Mouse (Mus musculus) urinary bladder, postnatal 4 days (tissue): Measurements from ENCODE around the gene Ank2.

Experiments used
- DNase-seq, 2 experiments: peaks; one replicate each; pipeline ENCODE4 v3.0.0; 2021 to 2022; ENCODE audit warnings: low spot score in 2 of 2

Gene Ank2

DNA sequence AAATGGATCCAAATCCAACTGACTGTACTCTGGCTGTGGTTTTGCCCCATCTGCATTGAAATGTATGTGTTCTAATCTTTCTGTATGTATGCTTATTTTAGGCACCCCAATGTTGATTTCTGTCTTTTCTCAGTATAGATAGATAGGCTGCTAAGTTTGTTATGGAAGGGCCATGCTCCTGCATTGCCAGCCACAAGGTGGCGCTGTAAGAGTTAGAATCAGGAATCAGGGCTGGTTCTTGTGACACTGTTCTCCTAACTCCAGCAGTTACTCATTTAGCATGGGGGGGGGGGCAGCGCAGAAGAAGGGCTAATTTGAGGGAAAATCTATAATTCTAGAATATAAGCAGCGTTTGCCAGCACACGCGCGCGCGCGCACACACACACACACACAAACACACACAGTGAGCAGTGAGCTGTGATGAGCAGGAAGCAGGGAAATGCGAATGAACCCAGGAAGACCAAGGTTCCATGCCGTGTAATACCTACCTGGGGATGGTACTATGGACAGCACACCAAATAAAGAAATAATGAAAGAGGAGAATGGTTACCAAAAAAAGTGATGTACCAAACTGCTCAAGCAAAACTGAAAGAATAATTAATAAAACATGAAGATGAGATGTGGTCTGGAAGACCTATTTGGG, 520.3 kb downstream of the Ank2 start:
- peak; percentile 31 to 76 for DNase-seq

DNA sequence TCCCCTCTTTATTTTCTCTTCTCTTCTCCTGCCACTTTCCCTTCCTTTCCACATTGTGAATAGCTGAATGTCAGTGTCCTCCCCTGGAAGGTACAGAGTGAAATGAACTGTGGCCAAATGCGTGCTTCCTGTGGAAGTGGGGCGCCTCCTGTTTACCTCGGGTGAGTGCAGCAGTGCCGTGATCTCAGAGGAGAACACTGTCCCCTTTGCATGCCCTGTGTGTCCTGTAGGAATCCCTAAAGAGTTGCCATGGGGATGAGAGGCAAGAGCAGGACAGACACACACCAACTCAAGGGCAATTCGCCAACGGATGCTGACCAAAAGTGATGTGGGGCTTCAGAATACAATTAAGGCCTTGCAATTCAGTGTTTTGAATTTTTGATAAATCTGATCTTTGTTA, 521.8 kb downstream of the Ank2 start:
- no peak for DNase-seq

DNA sequence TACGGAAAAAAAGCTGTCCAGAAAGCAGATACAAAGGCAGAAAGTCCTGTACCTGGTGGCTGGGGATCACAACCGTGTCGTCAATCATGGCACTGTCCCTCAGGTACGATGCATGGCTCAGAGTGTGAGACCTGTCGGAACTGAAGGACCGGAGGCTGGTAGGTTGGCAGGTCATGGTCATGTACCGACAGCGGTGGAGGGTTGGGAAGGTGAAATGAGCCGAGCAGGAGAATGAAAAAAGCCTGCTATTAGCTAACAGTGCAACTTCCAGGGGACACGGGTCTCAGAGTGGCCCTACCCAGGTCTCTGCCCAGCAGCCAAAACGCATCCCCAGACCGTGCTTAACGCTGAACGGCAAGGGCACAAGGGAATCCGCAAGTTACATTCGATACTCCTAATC, 522.4 kb downstream of the Ank2 start:
- DNase-seq, result no peak

DNA sequence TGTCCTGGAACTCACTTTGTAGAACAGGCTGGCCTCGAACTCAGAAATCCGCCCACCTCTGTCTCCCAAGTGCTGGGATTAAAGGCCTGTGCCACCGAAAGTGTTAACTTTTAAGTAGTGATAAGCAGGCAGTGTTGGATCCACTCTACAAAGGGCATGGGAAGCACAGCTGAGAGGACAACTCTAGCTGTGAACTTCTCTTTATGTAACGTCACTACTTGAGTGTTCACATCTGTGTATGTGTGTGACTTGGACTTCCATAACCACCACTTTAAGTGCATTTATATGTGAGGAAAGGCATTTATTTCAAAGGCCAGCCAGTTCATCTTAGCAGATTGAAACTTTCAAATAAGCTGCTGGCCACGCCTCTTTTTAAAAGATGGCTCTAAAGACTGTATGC, 523.7 kb downstream of the Ank2 start:
- no peak for DNase-seq

DNA sequence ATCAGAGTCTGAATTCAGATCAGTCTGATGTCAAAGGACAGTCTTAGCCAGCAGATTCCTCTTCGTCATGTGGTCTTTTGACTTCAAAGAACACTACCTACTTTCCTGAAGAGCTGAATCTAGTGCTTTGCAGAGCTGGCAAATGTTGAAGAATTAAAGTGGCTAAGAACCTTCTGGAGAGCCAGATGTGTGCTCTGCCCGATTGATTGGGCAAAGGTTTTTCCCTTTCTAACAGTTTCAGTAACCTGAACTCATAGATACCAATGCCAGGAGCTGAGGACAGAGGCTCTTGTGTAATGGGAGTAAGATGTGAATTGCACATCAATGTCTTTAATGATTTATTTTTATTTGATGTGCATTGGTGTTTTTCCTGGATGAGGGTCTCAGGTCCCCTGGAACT, 525.6 kb downstream of the Ank2 start:
- no peak for DNase-seq

DNA sequence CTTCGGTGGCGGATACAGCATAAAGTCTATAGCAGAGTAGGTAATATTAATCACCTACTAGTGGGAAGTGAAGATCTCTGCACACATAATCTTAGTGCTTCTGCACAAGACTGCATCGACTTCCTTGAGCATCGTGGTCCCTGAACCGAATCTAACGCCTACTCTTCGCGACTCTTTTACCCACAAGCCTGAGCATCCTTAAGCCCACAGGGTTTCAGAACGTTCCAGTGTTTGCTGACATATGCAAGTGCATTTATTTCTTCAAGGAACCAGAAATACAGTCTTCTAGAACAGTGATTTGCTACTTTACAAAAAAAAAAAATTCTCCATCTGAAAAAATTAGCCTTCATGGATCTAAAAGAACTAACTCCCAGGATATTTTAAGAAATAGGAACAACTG, 527.6 kb downstream of the Ank2 start:
- no peak for DNase-seq

DNA sequence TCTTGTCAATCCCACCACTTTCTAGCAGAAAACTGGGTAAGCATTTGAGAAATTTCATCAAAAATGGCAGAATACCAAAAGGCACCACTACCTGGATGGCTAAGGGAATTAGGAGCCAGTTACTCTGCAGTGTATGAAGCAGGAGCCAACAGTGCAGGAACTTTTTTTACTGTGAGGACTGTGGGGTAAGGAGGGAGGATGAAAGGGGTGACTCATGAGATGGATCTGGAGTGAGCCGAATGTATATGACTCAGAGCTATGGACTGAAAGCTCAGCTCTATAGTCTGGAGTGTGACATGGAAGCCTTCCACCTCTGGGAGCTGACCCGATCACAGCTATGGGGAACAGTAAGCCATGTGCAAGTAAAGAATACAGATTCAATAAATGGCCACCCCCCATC, 530.4 kb downstream of the Ank2 start:
- no peak for DNase-seq

DNA sequence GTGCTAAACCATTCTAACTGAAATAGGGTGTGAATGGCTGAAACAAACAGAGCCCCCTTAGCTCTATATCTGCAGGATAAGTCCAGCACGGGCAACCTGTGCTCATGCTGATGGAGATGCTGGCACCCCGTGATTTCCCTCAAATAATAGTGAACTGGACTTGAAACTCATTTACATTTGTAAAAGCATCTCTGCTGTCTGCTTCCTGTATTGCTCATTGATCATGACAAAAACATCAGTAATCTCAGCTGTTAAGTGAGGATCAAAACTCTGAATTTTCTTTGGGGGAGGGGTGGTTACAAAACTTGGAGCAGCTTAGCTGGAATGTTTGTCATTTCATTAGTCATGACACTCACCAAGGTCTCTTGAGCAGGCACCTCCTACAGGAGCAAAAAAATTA, 533.4 kb downstream of the Ank2 start:
- no peak for DNase-seq

DNA sequence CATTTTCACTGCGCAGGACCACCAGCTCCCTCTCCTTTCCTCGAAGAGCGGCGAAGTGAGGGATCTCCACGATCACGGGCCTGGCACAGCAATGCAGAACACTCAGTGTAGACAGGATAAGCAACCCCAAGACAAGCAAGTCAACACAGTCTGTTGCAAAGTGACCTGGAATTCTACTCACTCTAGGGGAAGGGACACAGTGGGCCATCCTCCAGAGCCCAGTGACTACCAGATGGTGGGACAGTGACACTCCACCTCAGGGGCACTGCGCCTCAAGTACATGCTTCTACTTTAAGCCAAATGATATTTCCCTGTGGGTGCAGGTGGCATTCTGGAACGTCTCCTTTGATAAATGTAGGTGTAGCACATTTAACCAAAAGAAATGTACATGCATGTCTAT, 536.8 kb downstream of the Ank2 start:
- no peak for DNase-seq

DNA sequence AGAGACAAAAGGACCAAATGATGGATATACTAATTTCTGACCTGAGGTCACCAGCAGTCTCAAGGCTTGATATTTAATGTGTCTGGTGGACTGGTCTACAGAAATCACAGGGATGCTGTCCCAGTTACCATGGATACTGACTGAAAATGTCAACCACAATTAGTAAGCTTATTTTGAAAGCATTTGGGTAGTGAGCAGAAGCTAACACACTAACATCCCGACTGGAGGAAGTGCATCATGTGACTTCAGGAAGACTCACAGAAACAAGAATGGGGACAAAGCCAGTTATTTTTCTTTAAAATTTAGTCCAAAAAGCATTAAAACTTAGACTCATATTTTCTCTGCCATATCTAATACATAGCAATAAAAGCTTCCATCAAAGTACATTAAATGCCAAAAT, 546.5 kb downstream of the Ank2 start:
- no peak for DNase-seq

DNA sequence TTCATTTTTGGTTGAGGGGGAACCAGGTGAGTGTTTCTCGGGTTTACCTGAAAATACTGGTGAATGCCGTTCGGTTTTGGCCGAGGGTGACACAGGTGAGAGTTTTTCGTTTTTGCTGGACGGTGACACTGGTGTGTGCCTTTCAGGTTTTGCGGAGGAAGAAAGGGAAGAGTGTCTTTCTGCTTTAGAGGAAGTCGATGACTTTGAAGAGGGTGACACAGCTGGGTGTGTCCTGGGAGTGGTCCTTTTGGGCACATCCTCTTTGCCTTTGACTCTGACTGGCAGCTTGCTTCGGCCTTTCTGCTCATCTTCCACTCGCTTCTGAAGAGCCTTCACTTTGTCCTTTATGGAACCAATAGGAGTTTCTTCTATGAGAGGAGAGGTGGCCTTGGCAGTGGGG, 552.6 kb downstream of the Ank2 start:
- DNase-seq, result no peak

DNA sequence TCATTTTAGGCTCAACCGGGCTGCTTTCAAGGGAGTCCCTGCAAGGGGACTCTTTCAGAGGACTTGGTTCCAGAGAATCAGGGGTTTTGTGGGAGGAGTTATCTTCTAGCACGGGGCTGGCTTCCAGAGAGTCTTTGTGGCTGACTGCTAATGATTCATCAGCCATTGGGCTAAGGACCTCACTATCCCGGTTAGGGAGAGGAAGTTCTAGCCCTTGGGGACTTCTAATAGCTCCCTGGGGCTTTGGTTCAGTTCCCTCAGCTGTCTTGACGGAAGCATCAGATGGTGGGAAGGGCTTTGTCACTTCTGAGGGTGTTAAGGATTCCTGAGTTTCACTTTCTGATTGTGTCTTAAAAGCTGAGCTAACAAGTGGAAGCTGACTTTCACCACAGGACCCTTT, 554.3 kb downstream of the Ank2 start:
- no peak for DNase-seq

DNA sequence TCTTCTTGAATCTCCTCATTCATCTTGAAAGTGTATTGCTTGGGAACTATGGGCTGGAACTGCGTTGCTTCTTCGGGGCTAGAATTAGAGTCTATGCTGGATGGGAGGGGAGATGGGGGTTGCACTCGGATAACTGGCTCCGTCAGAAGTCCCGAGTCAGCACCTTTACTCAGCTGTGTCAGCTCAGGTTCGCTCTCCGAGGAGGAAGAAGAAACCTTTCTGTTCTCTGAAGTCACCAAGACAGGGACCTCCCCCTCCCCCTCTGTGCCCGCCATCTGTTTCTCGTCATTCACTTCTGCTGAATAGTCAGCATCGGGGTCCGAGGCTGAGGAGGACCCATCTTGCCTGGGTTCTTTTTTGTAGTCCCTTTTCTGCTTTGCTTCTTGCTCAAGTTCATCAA, 555.1 kb downstream of the Ank2 start:
- DNase-seq, result no peak

DNA sequence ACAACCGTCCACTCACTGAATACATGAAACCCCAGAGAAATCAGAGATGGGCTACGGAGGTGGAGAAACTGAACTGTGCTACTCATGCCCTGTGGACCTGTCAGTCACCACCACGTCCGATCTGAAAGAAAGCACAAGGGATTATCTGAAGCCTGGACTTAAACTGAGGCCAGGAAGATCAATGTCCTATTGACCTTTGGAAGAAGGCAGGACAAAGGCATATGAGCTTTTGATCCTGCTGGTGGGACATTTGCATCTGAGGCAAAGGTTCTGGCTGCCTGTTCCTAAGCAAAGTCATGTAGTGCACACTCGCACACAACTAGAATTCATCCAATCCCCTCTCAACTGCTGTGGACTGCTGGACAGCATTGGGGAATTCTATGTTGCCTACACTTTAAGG, 558.7 kb downstream of the Ank2 start:
- no peak for DNase-seq

DNA sequence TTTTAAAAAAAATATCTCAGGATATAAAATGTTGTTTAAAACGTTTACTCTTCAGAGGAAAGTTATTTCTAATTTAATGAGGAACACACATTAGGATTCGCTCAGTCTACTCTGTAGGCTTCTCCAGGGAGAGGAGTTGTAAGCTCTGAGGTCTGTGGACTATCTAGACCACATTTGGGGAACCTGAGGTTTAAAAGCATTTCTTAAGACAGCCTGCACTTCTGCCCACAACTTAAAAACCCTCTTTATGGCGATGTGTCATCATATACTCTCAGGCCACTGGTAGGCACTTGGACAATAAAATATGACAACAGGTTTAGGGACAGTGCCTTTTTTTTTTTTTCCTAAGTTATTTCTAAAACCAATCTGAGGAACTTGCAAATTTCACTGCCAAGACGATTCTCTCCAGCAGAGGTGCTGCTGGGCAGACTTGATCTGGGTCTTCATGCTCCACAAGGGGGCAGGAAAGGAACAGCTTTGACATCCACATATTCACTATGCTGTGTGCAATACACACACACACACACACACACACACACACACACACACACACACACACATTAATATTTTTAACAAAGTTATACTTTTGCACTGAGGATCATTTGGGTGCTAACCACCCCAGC, 567.2 kb downstream of the Ank2 start:
- DNase-seq, result no peak

DNA sequence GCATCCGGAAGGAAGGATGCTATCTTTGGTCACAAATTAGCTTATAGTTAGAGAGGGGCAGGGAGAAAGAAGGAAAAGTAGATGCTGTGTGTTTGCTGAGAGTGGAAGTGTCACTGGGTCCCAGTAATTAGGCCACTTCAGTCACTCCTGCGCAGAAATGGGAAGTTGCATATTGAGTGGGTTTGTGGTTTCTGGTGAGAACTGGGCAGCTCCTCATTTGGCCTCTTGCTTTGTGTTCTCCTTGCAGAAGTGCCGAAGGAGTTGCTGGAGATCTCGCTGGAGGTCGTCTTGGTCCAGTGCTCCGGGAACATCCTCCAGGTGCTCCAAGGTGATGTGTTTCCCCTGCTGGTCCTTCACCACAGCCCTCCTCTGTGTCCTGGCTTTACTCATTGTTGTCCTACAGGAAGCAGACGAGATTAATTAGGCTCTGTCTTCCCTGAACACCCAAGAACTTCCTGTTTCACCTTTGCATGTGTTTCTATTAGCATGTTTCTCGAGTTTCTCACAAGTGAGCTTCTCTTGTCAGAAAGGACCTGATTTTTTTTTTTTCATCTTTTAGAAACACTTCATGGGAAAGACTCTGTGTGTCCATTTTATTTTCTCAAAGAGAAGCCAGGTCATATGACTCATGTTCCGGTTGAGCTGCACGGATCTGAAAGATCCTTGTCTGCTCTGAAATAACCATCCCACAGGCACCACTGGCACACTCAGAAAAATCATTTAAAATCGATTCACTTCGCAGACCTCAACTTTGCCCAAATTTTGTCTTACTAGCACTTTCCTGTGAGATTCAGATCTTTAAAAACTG, 575.4 kb downstream of the Ank2 start:
- no peak for DNase-seq

DNA sequence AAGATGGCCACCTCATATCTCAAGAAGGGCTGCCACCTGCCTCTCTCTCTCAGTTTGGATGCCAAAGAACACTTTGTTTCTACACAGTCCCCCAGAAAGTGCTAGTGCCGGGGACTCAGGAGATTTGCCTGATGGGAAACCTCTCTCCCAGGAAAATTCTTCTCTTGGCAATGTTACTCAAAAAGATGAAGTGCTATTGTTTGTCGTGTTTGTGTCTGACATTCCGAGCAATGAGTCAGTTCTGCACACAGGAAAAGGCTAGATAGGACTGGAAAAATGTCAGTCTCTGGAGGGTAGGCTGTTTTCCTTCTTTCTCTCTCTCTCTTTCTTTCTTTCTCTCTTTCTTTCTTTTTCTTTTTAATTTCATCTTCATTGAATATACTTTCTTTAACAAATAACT, 577.2 kb downstream of the Ank2 start:
- no peak for DNase-seq

DNA sequence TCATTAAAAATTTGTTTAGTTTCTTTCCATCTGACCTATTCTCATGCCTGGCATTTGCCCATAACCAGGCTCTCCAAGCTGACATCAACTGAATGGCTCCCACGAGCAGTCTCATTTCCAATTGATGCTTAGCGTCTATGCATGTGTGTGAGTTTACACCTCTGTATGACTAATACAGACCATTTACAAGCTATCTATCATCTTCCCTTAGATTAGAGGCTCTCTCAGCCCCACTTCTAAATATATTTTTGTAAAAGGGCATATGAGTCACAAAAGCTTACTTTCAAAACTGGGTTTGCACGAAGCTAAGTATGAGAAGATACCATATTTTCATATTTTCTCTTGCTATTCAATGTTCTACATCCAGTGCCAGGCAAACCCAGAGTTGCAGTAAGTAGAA, 578.9 kb downstream of the Ank2 start:
- no peak for DNase-seq

DNA sequence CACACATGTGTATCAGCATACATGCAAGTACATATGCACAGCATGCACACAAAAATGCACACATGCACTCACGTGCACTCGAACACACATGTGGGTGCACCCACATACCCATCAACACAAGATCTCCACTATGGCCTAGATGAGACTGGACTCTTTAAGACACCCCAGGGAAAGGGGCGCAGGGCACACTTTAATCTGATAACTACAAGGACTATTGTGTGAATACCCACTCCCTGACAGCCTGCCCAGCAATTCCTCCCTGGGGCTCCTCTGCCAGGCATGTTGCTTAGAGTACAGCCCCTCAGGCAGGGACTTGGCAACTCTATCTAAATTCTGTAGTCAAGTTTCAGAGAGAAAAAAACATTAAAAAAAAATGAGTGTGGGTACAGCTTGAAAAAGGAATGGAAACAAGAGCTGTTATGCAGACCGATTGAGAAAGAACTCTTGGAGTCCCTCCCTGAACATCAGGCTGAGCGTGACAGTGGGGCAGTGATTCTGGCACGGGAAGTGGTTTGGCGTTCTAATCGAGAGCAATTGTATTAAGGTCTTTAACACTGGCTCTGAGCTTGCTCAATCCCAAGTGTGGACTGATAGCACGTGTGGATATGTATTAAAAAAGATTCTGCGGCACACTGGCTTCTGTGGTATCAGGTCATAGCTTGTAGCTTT, 580.2 kb downstream of the Ank2 start:
- no peak for DNase-seq

DNA sequence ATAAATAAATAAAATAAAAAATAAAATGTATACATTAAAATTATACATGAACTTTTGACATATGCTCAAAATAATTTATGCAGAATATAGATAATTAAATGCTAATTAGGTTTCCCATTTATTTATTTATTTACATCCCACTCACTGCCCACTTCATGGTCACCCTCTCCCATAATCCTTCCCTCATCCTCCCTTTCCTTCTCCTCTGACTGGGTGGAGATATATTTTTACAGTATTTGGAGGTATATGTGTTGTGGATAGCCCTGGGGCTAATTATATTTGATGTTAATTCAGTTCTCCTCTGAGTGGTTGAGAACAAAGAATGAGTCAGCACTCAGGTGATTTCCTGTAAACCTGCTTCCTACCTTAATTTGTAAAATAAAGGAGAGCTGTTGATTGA, 582.8 kb downstream of the Ank2 start:
- no peak for DNase-seq

DNA sequence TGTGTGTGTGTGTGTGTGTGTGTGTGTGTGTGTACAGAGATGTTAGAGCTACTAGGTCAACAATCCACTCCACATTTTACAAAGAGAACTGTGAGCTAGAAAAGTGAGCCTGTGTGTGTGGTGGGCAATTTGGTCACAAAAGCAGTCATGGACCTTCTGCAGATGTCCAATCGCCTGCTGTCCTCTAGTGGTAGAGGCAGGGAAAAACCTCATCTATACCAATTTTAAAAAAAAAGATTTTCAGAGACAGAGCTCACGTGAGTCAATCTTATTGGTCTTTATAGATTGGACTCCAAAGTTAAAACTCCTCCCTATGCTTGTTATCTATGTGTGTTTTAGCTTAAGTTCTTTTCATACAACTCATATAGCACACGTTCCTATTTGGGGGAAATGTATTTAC, 595.6 kb downstream of the Ank2 start:
- DNase-seq, result no peak

DNA sequence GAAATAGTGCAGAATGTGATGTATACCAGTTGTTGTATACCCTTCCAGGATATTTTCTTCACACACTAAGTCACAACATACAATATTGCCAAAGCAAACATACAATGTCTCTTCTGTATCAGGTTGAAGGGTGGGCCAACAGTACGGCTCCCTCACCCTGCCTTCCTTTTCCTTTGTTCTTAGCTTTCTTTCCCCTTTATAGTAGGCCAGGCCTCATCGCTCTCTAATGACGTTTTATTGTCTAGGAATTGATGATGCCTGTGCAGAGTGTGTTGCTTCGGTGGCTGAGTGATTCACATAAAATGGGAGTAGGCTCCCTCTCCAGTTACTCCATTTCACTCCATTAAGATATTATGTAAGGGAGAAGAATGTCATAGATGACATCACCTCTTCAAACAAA, 612.5 kb downstream of the Ank2 start:
- DNase-seq, result no peak

DNA sequence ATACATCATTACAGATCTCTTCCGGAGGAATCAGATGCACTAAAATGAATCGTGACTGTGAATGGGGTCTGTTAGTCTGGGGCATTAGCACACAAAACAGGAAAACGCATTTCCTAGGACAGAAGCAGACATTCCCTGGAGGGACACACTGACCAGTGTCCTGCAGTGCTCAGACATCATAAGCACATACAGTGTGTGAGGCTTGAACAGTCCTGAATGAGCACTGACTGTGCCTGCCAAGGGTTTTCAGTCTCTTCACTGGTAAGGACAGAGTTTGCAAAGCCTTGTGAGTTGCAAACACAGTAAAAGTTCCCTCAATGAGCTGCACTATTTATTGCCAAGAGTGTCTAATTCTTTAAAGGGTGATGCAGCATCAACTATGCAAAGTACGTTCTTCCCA, 613.1 kb downstream of the Ank2 start:
- DNase-seq, result no peak
